Mouse (Mus musculus) C2C12 (cell line): ENCODE measurements at regions not wholly inside any gene's neighbourhood (a gene's known extent, or its start where the extent isn't known, plus 50 kb on each side); places are given as distances from the start of the nearest gene placed in this dataset.

Experiments
- CTCF ChIP-seq: IDR thresholded peaks from one replicate; pipeline ENCODE4 v1.5.1; 2011; ENCODE audit not compliant: control insufficient read depth, insufficient read depth, insufficient read length
- MYOD1 ChIP-seq: IDR thresholded peaks from one replicate; pipeline ENCODE4 v1.6.1; 2011; ENCODE audit warnings: low read depth; ENCODE audit not compliant: control insufficient read depth, insufficient read length
- MYOG ChIP-seq: IDR thresholded peaks from one replicate; pipeline ENCODE4 v1.6.1; 2011; ENCODE audit not compliant: control insufficient read depth, insufficient read length; ENCODE audit errors: extremely low read depth

GRCm38 (mm10) chr8:113394319-113394718 lies 241.1 kb upstream of the Mon1b start:
- no peak for TF ChIP-seq MYOD1
- no peak for TF ChIP-seq CTCF
- no peak for TF ChIP-seq MYOG
